Mouse (Mus musculus) granulocyte monocyte progenitor cell, adult 5-6 weeks (primary cell): ENCODE results near the gene Smyd3. TPM values are rescaled to one million over a fixed set of nuclear protein-coding genes. Genes with fewer than 3 reads are reported as not detected.

Source experiments
- ATAC-seq: replicated peaks from 2 replicates; pipeline ENCODE4 v1.8.0; 2016; ENCODE audit warnings: mild to moderate bottlenecking, moderate TSS enrichment, inconsistent platforms; ENCODE audit not compliant: poor library complexity, severe bottlenecking
- total RNA-seq, 2 experiments: library from RNA; stranded (forward) in 1 of 2; stranded (reverse) in 1 of 2; fragments of 200-712, 200-1000 nt in 1 of 2; fragments of >200 nt in 1 of 2; fragmentation: Nextera tagmentation in 1 of 2; gene quantifications; 2 replicates each; pipeline ENCODE4 v1.2.3; 2014 to 2017

Gene Smyd3
- total RNA-seq, 2 experiments from 2014 or later = 30.2 to 34.9 TPM

- no peak for ATAC-seq
Measured at GRCm38 (mm10) chr1:179141071-179141650, 376.7 kb downstream of the Smyd3 start.

- no peak for ATAC-seq
Measured at GRCm38 (mm10) chr1:179137145-179137477, 380.7 kb downstream of the Smyd3 start.

- ATAC-seq = peak; percentile 5; the same call in 1 of the 2 replicates
Measured at GRCm38 (mm10) chr1:179136461-179137144, 381.2 kb downstream of the Smyd3 start.

- no peak for ATAC-seq
Measured at GRCm38 (mm10) chr1:179129995-179130394, 387.8 kb downstream of the Smyd3 start.

- no peak for ATAC-seq
Measured at GRCm38 (mm10) chr1:179126287-179126686, 391.6 kb downstream of the Smyd3 start.

- no peak for ATAC-seq
Measured at GRCm38 (mm10) chr1:179122476-179123229, 395.2 kb downstream of the Smyd3 start.

- no peak for ATAC-seq
Measured at GRCm38 (mm10) chr1:179120217-179120966, 397.4 kb downstream of the Smyd3 start.

GRCm38 (mm10) chr1:179118673-179119072, 399.2 kb downstream of the Smyd3 start:
- no peak for ATAC-seq

GRCm38 (mm10) chr1:179116729-179117663, 400.8 kb downstream of the Smyd3 start:
- no peak for ATAC-seq

GRCm38 (mm10) chr1:179114833-179115495, 402.9 kb downstream of the Smyd3 start:
- no peak for ATAC-seq

- no peak for ATAC-seq
Measured at GRCm38 (mm10) chr1:179114385-179114784, 403.5 kb downstream of the Smyd3 start.

GRCm38 (mm10) chr1:179108759-179109158, 409.1 kb downstream of the Smyd3 start:
- ATAC-seq = no peak

GRCm38 (mm10) chr1:179107761-179108694, 409.8 kb downstream of the Smyd3 start:
- ATAC-seq = no peak

- no peak for ATAC-seq
Measured at GRCm38 (mm10) chr1:179107211-179107610, 410.6 kb downstream of the Smyd3 start.

GRCm38 (mm10) chr1:179106702-179107145, 411.1 kb downstream of the Smyd3 start:
- ATAC-seq = no peak

GRCm38 (mm10) chr1:179106103-179106701, 411.6 kb downstream of the Smyd3 start:
- ATAC-seq = no peak

GRCm38 (mm10) chr1:179104447-179104846, 413.4 kb downstream of the Smyd3 start:
- ATAC-seq = no peak

- ATAC-seq = no peak
Measured at GRCm38 (mm10) chr1:179096993-179097392, 420.8 kb downstream of the Smyd3 start.
